Mouse (Mus musculus): Measurements from ENCODE around the gene Skint6.
"Not testable (repeated sequence)": the region's sequence is repeated elsewhere in the genome, so short reads cannot be mapped to it uniquely, and the experiment has no call there.

The Skint6 gene

GRCm38 (mm10) chr4:113286873-113287272, at the start of gene Skint6:
Gene Skint6 (minus strand): TSS chr4:113286973.
- no peak for DNase-seq

GRCm38 (mm10) chr4:113320911-113321310, 34.1 kb upstream of the Skint6 start:
- DNase-seq, result no peak

GRCm38 (mm10) chr4:113301773-113302473, 15.2 kb upstream of the Skint6 start:
- DNase-seq, result no peak

- DNase-seq, result no peak
These were observed 23.3 kb downstream of the Skint6 start for GRCm38 (mm10) chr4:113263363-113264060.

GRCm38 (mm10) chr4:113245808-113246207, 41.0 kb downstream of the Skint6 start:
- no peak for DNase-seq

GRCm38 (mm10) chr4:113067621-113068020, 219.2 kb downstream of the Skint6 start:
- no peak for DNase-seq

GRCm38 (mm10) chr4:112979160-112979559, 307.6 kb downstream of the Skint6 start:
- DNase-seq, result not testable (repeated sequence)

GRCm38 (mm10) chr4:112790646-112791045, 496.1 kb downstream of the Skint6 start:
- no peak for DNase-seq

GRCm38 (mm10) chr4:112774766-112775165, 512.0 kb downstream of the Skint6 start, which contains the start of gene Skint10:
Gene Skint10 (minus strand): TSS chr4:112774866.
- no peak for DNase-seq
